Mouse (Mus musculus) heart, embryonic 10.5 days (tissue): ENCODE measurements at regions not wholly inside any gene's neighbourhood (a gene's known extent, or its start where the extent isn't known, plus 50 kb on each side); places are given as distances from the start of the nearest gene placed in this dataset.

ENCODE experiments used
- DNase-seq: peaks from one replicate; pipeline ENCODE4 v3.0.0-alpha.2; 2017; ENCODE audit warnings: low spot score
- H3K27ac ChIP-seq: fragments of 300-500 bp; sonication (generic); 2 replicates; pipeline ENCODE4 v1.5.1; 2016; ENCODE audit warnings: mild to moderate bottlenecking
- H3K27me3 ChIP-seq: fragments of 300-500 bp; sonication (generic); 2 replicates; pipeline ENCODE4 v1.6.1; 2016; ENCODE audit warnings: mild to moderate bottlenecking; ENCODE audit not compliant: poor library complexity, insufficient read depth, severe bottlenecking
- H3K36me3 ChIP-seq: fragments of 300-500 bp; sonication (generic); 2 replicates; pipeline ENCODE4 v1.6.1; 2016; ENCODE audit warnings: mild to moderate bottlenecking, moderate library complexity
- H3K4me1 ChIP-seq: fragments of 300-500 bp; sonication (generic); 2 replicates; pipeline ENCODE4 v1.6.1; 2016; ENCODE audit warnings: mild to moderate bottlenecking
- H3K4me3 ChIP-seq: fragments of 300-500 bp; sonication (generic); 2 replicates; pipeline ENCODE4 v1.5.1; 2016; ENCODE audit warnings: mild to moderate bottlenecking, moderate library complexity
- H3K9me3 ChIP-seq: fragments of 300-500 bp; sonication (generic); 2 replicates; pipeline ENCODE4 v1.6.1; 2016; ENCODE audit warnings: mild to moderate bottlenecking, moderate library complexity
- WGBS: fragments of 180-500 bp; shearing (Covaris S2); methylation state at CpG from one replicate; pipeline ENCODE4 v1.1.7; 2016; 5-methylcytosine and 5-hydroxymethylcytosine counted together

DNA sequence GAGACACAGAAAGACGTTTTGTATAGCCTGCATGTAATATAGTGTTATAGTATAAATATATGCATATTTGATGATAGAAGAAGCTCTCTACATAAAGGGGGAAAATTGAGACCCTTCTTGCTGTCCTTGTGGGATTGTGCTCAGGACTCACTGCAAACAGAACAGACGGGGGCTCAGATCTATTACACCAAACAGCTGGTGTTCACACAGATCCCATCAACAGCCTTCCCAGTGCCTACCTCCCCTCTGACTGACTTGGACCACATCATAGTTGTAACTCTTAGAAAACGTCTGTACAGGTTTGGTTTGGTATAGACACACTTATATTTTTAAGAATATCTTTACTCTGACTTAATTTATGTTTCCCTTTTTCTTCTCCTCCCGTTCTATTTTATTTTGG lies 83.1 kb upstream of the Foxq1 start:
- H3K36me3 ChIP-seq, result no peaks in the 10 kb centered on the region
- H3K27ac ChIP-seq, result no peak overlapping the region
- H3K4me1 ChIP-seq, result no peaks in the 10 kb centered on the region
- H3K27me3 ChIP-seq, result no peaks in the 10 kb centered on the region
- DNase-seq, result no peak
- H3K9me3 ChIP-seq, result no peaks in the 10 kb centered on the region
- 66% methylated on average over 4 of the region's 4 CpGs for WGBS
- H3K4me3 ChIP-seq, result no peak overlapping the region

DNA sequence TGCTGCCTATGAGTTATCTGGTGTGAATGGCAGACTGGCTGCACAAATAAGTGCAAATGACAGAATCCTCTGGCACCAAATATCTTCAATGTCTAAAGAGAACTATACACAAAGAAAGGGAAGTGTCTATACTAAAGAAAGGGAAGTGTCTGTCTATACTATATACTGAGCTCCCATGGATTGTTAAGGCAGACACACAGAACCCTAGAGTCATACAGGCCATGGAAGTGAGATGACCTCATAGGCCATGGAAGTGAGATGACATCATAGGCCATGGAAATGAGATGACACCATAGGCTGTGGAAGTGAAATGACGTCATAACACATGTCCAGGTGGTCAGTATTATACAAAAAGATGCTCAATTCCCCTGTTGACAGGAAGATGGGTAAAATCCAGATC lies 82.7 kb upstream of the Foxq1 start:
- H3K36me3 ChIP-seq, result no peaks in the 10 kb centered on the region
- H3K27me3 ChIP-seq, result no peaks in the 10 kb centered on the region
- no peak overlapping the region for H3K4me3 ChIP-seq
- no peaks in the 10 kb centered on the region for H3K4me1 ChIP-seq
- H3K27ac ChIP-seq, result no peak overlapping the region
- 63% methylated on average over 1 of the region's 1 CpGs for WGBS
- no peak for DNase-seq
- H3K9me3 ChIP-seq, result no peaks in the 10 kb centered on the region

DNA sequence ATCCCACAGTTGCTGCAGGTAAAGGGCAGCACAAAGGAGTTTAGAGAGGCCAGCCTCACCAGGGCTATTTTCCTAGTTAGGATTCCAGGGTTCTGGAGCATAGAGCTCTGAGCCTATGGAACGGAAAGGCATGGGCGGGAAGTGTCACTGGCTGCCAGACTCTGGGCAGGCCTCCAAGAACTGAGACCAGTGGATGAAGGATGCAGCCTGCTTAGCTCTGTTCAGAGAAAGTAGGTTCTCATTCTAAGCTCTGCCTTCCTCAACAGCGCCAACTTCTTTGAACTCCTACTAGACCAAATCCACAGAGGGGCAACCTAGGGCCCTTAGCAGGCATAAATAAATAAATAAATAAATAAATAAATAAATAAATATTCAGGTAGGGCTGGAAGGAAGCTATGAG lies 80.1 kb upstream of the Foxq1 start:
- Histone ChIP-seq H3K4me3 (no peak overlapping the region), H3K27me3 (no peaks in the 10 kb centered on the region), H3K9me3 (no peaks in the 10 kb centered on the region), H3K36me3 (no peaks in the 10 kb centered on the region), H3K4me1 (no peaks in the 10 kb centered on the region), H3K27ac (no peak overlapping the region)
- no peak for DNase-seq
- WGBS, result 62% methylated on average over 3 of the region's 3 CpGs

DNA sequence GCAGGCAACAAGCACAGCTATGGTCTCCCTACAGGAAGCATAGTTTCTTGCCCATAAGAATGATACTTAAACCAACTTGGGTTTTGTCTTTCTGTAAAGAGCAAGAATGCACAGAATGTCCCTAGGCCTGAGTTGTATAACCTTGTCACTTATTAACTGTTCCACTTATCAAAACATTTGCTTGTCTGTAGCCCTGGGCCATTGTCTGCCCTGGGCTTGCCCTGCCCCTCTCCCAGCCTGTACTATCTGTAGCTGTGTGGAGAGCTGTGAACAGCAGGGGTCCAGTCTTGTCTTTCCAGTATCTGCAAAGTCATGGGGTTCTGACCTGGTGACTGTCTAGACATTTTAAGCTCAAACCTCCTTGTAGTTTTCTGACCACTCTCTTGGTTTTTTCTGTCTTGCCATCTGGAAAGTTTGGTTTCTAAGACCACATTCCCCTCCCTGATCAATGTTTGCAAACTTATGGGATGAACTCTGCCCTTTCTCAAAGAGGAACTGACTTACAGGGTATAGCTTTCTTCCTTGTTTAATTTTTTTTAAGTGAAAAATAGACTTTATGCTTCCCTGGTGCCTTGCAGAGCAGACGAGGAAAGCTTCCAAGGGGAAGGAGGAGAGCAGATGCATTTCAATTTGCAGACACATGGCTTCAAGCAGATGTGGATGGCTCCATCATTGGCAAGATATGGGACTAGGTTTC lies 78.6 kb upstream of the Foxq1 start:
- H3K4me1 ChIP-seq, result no peaks in the 10 kb centered on the region
- no peaks in the 10 kb centered on the region for H3K9me3 ChIP-seq
- H3K27ac ChIP-seq, result no peak overlapping the region
- no peak overlapping the region for H3K4me3 ChIP-seq
- H3K27me3 ChIP-seq, result no peaks in the 10 kb centered on the region
- WGBS, result 59% methylated on average over 1 of the region's 1 CpGs
- DNase-seq, result no peak
- H3K36me3 ChIP-seq, result no peaks in the 10 kb centered on the region

DNA sequence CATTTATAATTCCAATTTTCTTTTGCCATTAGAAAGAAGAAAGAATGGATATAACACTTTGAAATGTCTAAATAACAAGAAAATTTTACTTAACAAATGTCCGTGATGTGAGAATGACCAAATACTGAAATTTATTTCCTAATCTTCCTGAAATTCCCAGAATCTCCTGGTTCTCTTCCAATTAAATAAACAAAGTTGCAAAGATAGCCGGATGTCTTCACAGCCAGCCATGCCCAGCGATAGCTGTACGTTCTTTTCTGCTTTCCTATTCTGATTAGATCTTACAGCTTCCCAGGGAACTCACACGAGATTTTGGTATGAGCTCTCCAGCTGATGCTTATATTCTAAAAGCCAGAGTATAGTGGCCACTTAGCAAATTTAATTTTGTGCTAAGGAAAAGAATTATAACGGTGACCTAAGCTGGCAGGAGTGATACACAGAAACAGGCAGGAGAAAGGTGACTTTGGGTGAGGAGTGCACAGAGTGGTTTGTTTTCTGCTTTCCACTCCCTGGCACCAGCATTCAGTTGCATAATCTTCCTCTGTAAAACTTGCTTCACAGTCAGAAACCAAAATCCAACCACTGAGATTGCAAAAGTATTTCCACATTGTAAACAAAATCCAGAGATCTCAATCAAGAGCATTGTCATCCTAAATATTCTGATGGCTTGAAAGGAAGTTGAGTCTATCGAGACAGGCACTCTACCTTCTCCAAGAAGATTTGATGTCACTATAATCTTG lies 74.7 kb upstream of the Foxq1 start:
- DNase-seq, result no peak
- H3K9me3 ChIP-seq, result no peaks in the 10 kb centered on the region
- no peaks in the 10 kb centered on the region for H3K36me3 ChIP-seq
- H3K4me1 ChIP-seq, result no peaks in the 10 kb centered on the region
- no peak overlapping the region for H3K27ac ChIP-seq
- H3K27me3 ChIP-seq, result no peaks in the 10 kb centered on the region
- H3K4me3 ChIP-seq, result no peak overlapping the region
- 67% methylated on average over 7 of the region's 7 CpGs for WGBS

DNA sequence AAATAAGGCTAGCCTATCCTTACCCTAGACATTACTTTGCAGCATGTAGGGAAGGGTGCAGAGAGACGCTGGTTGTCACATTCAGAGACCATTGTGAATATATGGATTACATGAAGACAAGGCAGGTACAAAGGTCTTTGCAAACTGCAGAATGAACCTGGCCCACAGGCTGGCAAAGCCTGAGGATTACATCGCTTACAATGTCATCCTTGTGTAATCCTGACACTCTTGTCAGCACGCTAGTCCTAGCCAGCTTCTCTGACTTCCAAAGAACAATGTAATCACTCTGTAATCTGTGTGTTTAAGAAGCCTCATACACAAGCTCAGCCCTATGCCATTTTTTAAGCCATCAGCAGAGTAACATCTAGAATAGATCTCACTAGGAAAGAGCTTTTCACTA lies 69.6 kb upstream of the Foxq1 start:
- Histone ChIP-seq H3K27ac (no peak overlapping the region), H3K4me1 (no peaks in the 10 kb centered on the region), H3K4me3 (no peak overlapping the region), H3K9me3 (no peaks in the 10 kb centered on the region), H3K36me3 (no peaks in the 10 kb centered on the region), H3K27me3 (no peaks in the 10 kb centered on the region)
- 83% methylated on average over 3 of the region's 3 CpGs for WGBS
- no peak for DNase-seq

DNA sequence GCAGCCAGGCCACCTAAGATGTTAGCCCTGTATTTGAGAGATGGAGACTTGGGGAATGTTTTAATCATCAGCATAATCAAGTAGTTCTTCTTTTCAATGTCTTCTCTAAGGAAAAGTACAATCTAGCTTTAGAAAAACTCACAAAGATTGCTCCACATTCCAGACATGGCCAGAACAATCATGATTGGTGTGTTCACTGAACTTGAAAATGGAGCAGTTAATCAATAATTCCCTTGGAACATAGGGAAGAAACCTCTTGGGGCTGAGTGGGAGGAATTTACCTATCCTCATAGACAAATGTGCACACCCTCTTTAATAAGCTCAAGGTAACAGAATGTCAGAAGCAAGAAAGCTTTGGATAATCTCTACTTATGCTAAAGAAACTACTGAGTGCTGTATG lies 67.7 kb upstream of the Foxq1 start:
- no peaks in the 10 kb centered on the region for H3K27me3 ChIP-seq
- no peaks in the 10 kb centered on the region for H3K36me3 ChIP-seq
- H3K9me3 ChIP-seq, result no peaks in the 10 kb centered on the region
- H3K4me1 ChIP-seq, result no peaks in the 10 kb centered on the region
- H3K4me3 ChIP-seq, result no peak overlapping the region
- DNase-seq, result no peak
- H3K27ac ChIP-seq, result no peak overlapping the region

DNA sequence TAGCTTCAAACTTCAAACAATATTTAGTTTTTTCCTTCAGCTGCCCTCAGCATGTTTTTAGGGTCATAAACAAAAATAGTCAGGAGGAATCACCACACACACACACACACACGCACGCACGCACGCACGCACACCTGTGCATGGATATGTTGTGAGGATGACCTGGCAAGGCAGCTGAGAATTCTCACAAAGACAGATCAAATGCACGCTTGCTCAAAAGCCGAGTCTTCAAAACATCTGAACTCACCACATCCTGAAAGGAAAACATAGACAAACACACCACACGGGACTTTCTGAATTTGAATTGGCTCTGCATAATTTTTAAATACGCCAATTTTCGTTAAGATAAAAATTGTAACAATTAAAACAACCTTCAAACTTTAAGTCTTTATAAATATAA lies 52.7 kb upstream of the Foxq1 start:
- Histone ChIP-seq H3K9me3 (no peaks in the 10 kb centered on the region), H3K36me3 (no peaks in the 10 kb centered on the region), H3K27me3 (no peaks in the 10 kb centered on the region), H3K4me1 (no peaks in the 10 kb centered on the region), H3K27ac (no peak overlapping the region), H3K4me3 (no peak overlapping the region)
- no peak for DNase-seq
- 88% methylated on average over 10 of the region's 10 CpGs for WGBS

DNA sequence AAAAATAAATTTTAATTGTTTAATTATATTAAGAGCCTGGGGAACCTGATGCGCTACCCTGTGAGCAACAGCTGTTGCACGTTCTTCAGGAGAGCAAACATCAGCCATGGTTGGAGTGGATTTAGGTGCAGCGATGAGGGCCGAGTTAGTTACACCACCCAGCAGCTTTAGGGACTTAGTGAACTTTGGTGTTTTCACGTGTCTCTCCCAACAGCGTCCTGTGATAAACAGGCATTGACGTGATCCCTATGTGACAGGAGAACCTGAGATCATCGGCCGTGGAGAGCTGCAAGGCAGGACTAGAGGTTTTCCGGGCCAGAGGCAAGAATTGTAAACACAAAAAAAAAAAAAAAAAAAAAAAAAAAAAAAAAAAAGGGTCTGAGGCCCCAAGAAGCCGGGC lies 52.1 kb upstream of the Foxq1 start:
- Histone ChIP-seq H3K36me3 (no peaks in the 10 kb centered on the region), H3K27me3 (no peaks in the 10 kb centered on the region), H3K4me3 (no peak overlapping the region), H3K27ac (no peak overlapping the region), H3K9me3 (no peaks in the 10 kb centered on the region), H3K4me1 (no peaks in the 10 kb centered on the region)
- DNase-seq, result no peak
- WGBS, result 82% methylated on average over 11 of the region's 11 CpGs

DNA sequence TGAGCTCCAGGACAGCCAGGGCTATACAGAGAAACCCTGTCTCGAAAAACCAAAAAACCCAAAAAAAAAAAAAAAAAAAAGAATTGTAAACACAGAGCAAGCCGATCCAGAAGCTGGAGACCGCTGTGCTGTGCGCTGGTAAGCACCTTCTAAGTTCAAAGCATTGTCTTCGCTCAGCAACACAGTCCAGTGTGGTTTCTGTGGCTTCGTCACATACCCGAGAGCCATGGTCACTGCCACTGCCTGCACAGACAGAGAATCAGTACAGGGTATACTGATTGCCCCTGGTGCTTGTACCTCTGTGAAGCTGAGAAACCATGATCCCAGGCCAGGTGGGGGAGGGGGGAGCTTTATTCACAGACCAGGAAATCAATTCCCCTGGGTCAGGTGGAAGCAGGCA lies 51.6 kb upstream of the Foxq1 start:
- 88% methylated on average over 6 of the region's 7 CpGs for WGBS

DNA sequence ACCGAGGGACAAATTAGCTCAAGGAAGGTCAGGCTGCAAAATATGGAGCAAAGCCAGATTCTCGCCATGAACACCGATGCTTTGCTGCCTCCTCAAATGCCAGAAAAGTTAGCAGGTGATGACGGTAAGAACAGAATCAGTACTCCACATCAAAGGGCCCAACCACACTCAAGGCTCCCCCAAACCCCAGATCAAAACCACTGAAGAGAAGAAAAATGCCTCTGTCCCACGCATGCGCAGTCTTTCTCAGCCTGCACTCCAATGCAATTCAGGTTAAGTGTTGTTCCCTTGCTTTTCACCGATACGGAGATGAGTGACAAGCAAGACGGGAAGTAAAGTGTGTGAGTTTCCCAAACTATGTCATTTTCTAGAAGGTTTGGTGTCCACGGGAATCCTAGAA lies 50.5 kb upstream of the Foxq1 start:
- DNase-seq, result no peak
- Histone ChIP-seq H3K27ac (no peak overlapping the region), H3K9me3 (no peaks in the 10 kb centered on the region), H3K36me3 (no peaks in the 10 kb centered on the region), H3K4me1 (no peaks in the 10 kb centered on the region), H3K27me3 (no peaks in the 10 kb centered on the region), H3K4me3 (no peak overlapping the region)
- 78% methylated on average over 10 of the region's 10 CpGs for WGBS

More for the DNA sequence above, 51.6 kb upstream of the Foxq1 start:
- DNase-seq, result no peak
- H3K9me3 ChIP-seq, result no peaks in the 10 kb centered on the region
- no peaks in the 10 kb centered on the region for H3K27me3 ChIP-seq
- H3K4me1 ChIP-seq, result no peaks in the 10 kb centered on the region
- H3K4me3 ChIP-seq, result no peak overlapping the region
- H3K27ac ChIP-seq, result no peak overlapping the region
- H3K36me3 ChIP-seq, result no peaks in the 10 kb centered on the region
